Mouse (Mus musculus): ENCODE results near the gene Frem3.

DNA sequence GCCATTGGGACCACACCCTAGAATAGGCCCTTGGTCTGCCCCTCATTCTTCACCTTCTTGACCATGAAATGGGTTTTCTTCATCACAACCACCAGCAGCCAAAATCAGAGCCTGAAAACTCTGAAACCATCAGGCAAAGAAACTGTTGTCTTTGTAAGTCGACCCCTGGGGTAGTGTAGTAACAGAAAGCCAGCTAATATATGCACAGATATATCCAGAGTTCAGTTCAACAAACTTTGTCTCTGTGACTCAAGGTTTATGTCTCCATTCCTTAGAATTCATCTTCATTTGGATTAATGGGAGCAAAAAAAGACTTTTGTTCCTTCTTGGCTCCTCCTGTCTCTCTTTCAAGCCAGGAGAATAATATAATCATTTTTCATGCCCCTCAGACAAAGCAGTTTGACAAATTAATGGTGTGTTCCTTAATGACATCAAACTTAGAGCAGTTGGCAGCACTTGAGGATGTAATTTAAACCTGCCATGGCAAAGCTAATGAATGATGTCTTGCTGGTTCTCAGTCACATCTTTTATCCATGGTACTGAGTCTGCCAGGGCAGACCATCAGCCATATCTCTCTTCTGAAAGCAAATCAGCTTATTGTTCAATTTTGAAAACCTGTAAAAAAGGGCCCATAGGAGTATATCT lies 38.3 kb upstream of the Frem3 start:
- TF ChIP-seq EP300 (IDR thresholded peaks at IDR 0.05; ENCODE audit: insufficient read depth, low read depth, low read length) (no peak), POLR2A (IDR thresholded peaks at IDR 0.05; ENCODE audit: insufficient read depth, low read length) (no peak)

Measured in ES-Bruce4 (cell line).